Mouse (Mus musculus) gastrocnemius, postnatal 14 days (tissue): Measurements from ENCODE around the gene Bpifa2. TPM values are rescaled to one million over a fixed set of nuclear protein-coding genes. Genes with fewer than 3 reads are reported as not detected.

Source experiments
- total RNA-seq, 2 experiments: library from RNA; stranded (reverse); gene quantifications; 2 replicates each; pipeline ENCODE4 v1.2.3; 2021

The Bpifa2 gene
- total RNA-seq, 2 experiments from 2014 or later = not detected

Other genes with a start within 250 kb of the Bpifa2 start
- gene Efcab8, start 228.3 kb upstream of the Bpifa2 start, total RNA-seq = under 1 TPM; 0.06 to 0.20 TPM
- not detected for gene Sun5, start 137.2 kb upstream of the Bpifa2 start, total RNA-seq
- gene Bpifb2, start 133.2 kb upstream of the Bpifa2 start, total RNA-seq = not detected
- gene Bpifb6, start 107.9 kb upstream of the Bpifa2 start, total RNA-seq = not detected
- not detected for gene Bpifb3, start 90.0 kb upstream of the Bpifa2 start, total RNA-seq
- not detected for gene Bpifb4, start 70.1 kb upstream of the Bpifa2 start, total RNA-seq
- gene Bpifa6, start 33.3 kb upstream of the Bpifa2 start, total RNA-seq = not detected
- gene Bpifa3, start 122.1 kb downstream of the Bpifa2 start, total RNA-seq = not detected
- not detected for gene Bpifa1, start 134.6 kb downstream of the Bpifa2 start, total RNA-seq
- not detected for gene Bpifa5, start 154.3 kb downstream of the Bpifa2 start, total RNA-seq
- gene Bpifb1, start 182.6 kb downstream of the Bpifa2 start, total RNA-seq = not detected
- gene Bpifb5, start 215.5 kb downstream of the Bpifa2 start, total RNA-seq = not detected
- not detected for gene Bpifb9a, start 249.6 kb downstream of the Bpifa2 start, total RNA-seq